Mouse (Mus musculus): Measurements from ENCODE around the gene Dync1h1. TPM values are rescaled to one million over a fixed set of nuclear protein-coding genes. Genes with fewer than 3 reads are reported as not detected.
"Not testable (repeated sequence)": the region's sequence is repeated elsewhere in the genome, so short reads cannot be mapped to it uniquely, and the experiment has no call there.

Gene Dync1h1
- polyA plus RNA-seq, 1 experiment from 2014 or later = 57.2 TPM

- Histone ChIP-seq H3K4me3 (no peak overlapping the region), H3K27me3 (no peaks in the 10 kb centered on the region), H3K27ac (no peak overlapping the region), H3K9ac (no peak overlapping the region), H3K4me1 (no peaks in the 10 kb centered on the region), H3K9me3 (no peaks in the 10 kb centered on the region), H3K36me3 (peaks cover 4% of the 10 kb centered on the region), H3K4me2 (replicated peaks) (no peak overlapping the region)
- no peak for ATAC-seq (ENCODE audit: insufficient number of reproducible peaks, insufficient read depth, low FRiP score, low TSS enrichment)
- WGBS = 60% methylated on average over 3 of the region's 3 CpGs
These were observed 80.6 kb downstream of the Dync1h1 start for GRCm38 (mm10) chr12:110681878-110682277.

- Histone ChIP-seq H3K9me3 (no peaks in the 10 kb centered on the region), H3K9ac (no peak within 1 kb of the TSS)
- WGBS = 71% methylated on average over 9 of the region's 9 CpGs
These were observed 81.5 kb downstream of the Dync1h1 start, which contains the start of gene 1700001K19Rik for GRCm38 (mm10) chr12:110682561-110683299. TSS of gene 1700001K19Rik (minus strand) at chr12:110682619.

GRCm38 (mm10) chr12:110683580-110683979, 82.3 kb downstream of the Dync1h1 start:
- no peak for ATAC-seq (ENCODE audit: insufficient number of reproducible peaks, insufficient read depth, low FRiP score, low TSS enrichment)
- WGBS = no CpG with 5 or more reads among the region's 1 CpGs
- Histone ChIP-seq H3K27me3 (no peaks in the 10 kb centered on the region), H3K4me2 (replicated peaks) (no peak overlapping the region), H3K9me3 (no peaks in the 10 kb centered on the region), H3K9ac (no peak overlapping the region), H3K27ac (no peak overlapping the region), H3K36me3 (peaks cover 12% of the 10 kb centered on the region), H3K4me3 (no peak overlapping the region), H3K4me1 (0 out of 2 replicates have a peak, but pooled peaks cover 4% of the 10 kb centered on the region)

More at GRCm38 (mm10) chr12:110682561-110683299, 81.5 kb downstream of the Dync1h1 start, which contains the start of gene 1700001K19Rik:
- ATAC-seq (ENCODE audit: insufficient number of reproducible peaks, insufficient read depth, low FRiP score, low TSS enrichment) = no peak
- H3K4me1 ChIP-seq = no peaks in the 10 kb centered on the region
- H3K36me3 ChIP-seq = peaks cover 6% of the 10 kb centered on the region
- H3K4me3 ChIP-seq = no peak within 1 kb of the TSS
- no peak within 1 kb of the TSS for H3K4me2 ChIP-seq (replicated peaks)
- H3K27ac ChIP-seq = no peak within 1 kb of the TSS
- H3K27me3 ChIP-seq = no peaks in the 10 kb centered on the region

GRCm38 (mm10) chr12:110687894-110688734, 86.9 kb downstream of the Dync1h1 start:
- Histone ChIP-seq H3K9me3 (no peaks in the 10 kb centered on the region), H3K4me1 (0 out of 2 replicates have a peak, but pooled peaks cover 4% of the 10 kb centered on the region), H3K4me2 (replicated peaks) (no peak overlapping the region), H3K27ac (peak overlapping the region; percentile 46), H3K27me3 (no peaks in the 10 kb centered on the region), H3K36me3 (peaks cover 48% of the 10 kb centered on the region), H3K9ac (no peak overlapping the region), H3K4me3 (no peak overlapping the region)
- ATAC-seq (ENCODE audit: insufficient number of reproducible peaks, insufficient read depth, low FRiP score, low TSS enrichment) = 0 out of 2 replicates have a peak, but pooled peaks have one; percentile 10
- WGBS = 76% methylated on average over 12 of the region's 12 CpGs

GRCm38 (mm10) chr12:110688921-110689320, 87.7 kb downstream of the Dync1h1 start:
- H3K9ac ChIP-seq; H3K27me3 ChIP-seq; H3K4me2 ChIP-seq (replicated peaks); H3K4me3 ChIP-seq; ATAC-seq (ENCODE audit: insufficient number of reproducible peaks, insufficient read depth, low FRiP score, low TSS enrichment); H3K27ac ChIP-seq; H3K9me3 ChIP-seq; H3K4me1 ChIP-seq: not testable (repeated sequence)
- peaks cover 54% of the 10 kb centered on the region for H3K36me3 ChIP-seq
- 93% methylated on average over 3 of the region's 3 CpGs for WGBS

DNA sequence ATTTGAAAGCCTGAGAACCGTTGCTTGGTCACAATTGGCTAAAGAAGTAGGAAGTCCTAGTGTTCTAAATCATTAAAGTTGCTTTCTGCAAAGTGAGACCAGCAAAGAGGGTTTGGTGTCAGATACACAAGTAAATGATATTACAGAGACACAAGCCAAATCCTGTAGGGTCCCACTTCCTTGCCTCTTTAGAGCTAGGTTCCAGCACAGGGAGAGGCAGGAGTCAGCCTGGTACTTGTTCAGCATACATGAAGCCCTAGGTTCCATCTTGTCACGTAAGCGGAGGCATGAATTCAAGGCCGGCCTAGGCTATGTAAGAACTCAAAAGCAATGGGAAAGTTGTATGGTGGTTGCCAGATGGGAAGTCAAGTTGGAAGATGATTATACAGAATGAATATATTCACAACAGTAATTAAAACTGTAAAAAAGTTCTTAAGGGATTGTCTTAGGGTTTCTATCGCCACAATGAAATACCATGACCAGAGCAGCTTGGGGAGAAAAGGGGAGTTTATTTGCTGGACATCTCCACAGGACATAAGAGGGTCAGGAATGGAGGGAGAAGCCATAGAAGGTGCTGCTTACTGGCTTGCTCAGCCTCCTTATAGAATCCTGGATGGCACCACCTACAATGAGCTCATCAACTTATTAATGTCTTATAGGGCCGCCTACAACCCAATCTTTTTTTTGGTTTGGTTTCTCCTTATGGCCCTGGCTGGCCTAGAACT, 88.8 kb downstream of the Dync1h1 start:
- Histone ChIP-seq H3K27ac (no peak overlapping the region), H3K4me2 (replicated peaks) (no peak overlapping the region), H3K9me3 (no peaks in the 10 kb centered on the region), H3K4me1 (peaks cover 12% of the 10 kb centered on the region), H3K9ac (no peak overlapping the region), H3K36me3 (peaks cover 61% of the 10 kb centered on the region), H3K27me3 (no peaks in the 10 kb centered on the region), H3K4me3 (no peak overlapping the region)
- ATAC-seq (ENCODE audit: insufficient number of reproducible peaks, insufficient read depth, low FRiP score, low TSS enrichment) = no peak
- WGBS = 88% methylated on average over 6 of the region's 6 CpGs

- WGBS = 85% methylated on average over 5 of the region's 5 CpGs
- not testable (repeated sequence) for H3K9me3 ChIP-seq; H3K9ac ChIP-seq; H3K4me3 ChIP-seq; H3K4me2 ChIP-seq (replicated peaks); H3K27me3 ChIP-seq; ATAC-seq (ENCODE audit: insufficient number of reproducible peaks, insufficient read depth, low FRiP score, low TSS enrichment); H3K4me1 ChIP-seq; H3K27ac ChIP-seq
- H3K36me3 ChIP-seq = peaks cover 51% of the 10 kb centered on the region
These were observed 92.1 kb downstream of the Dync1h1 start for GRCm38 (mm10) chr12:110693378-110693777.

- peaks cover 27% of the 10 kb centered on the region for H3K36me3 ChIP-seq
- peaks cover 12% of the 10 kb centered on the region for H3K4me1 ChIP-seq
- 1% methylated on average over 43 of the region's 55 CpGs for WGBS
- no peaks in the 10 kb centered on the region for H3K9me3 ChIP-seq
- peak overlapping the region; percentile 99 for H3K9ac ChIP-seq
- ATAC-seq (ENCODE audit: insufficient number of reproducible peaks, insufficient read depth, low FRiP score, low TSS enrichment) = peak; percentile 29
- H3K27me3 ChIP-seq = no peaks in the 10 kb centered on the region
- H3K4me2 ChIP-seq (replicated peaks) = peak overlapping the region; percentile 62
- peak overlapping the region; percentile 98 for H3K4me3 ChIP-seq
- peak overlapping the region; percentile 94 for H3K27ac ChIP-seq
These were observed 94.5 kb downstream of the Dync1h1 start for GRCm38 (mm10) chr12:110695676-110696171.

DNA sequence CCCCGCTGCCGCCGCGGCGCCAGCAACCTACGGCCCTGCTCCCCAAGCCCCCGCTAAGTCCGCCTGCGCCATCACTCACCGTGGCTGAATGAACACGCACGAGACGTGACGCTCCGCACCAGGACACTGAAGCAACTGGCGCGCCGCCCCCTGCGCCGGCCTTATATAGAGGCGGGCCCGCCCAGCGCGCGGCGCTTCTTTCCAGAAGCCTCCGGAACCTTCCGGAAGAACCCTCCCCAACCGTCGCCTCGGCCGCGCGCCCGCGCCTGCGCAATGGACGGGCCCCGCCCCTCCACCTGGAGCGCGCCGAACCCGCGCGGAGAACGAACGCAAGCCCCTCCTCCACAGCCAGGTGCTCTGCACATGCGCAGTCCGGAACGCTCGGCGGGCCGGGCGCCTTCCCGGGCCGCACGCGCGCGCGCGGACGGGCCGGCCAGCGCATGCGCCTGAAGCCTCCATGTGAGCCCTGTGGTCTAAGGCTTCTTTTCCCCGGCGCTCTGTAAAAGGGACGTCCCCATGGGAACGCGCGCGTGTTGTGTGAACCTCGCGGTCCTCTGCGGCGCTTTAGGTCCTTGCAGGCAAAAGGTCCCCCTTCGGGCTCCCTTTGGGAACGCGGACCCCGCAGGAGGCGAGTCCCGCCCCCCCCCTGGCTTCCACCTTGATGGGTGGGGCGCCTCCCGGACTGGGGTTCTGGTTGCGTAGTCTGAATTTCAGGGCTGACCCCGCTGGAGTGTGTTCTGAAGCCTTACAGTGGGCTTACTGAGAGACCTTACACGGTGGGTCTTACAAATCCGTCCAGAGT, 95.1 kb downstream of the Dync1h1 start:
- H3K4me2 ChIP-seq (replicated peaks) = peak overlapping the region; percentile 62
- no peaks in the 10 kb centered on the region for H3K27me3 ChIP-seq
- H3K27ac ChIP-seq = peak overlapping the region; percentile 94
- WGBS = under 1% methylated on average over 89 of the region's 89 CpGs
- H3K36me3 ChIP-seq = peaks cover 26% of the 10 kb centered on the region
- peaks cover 12% of the 10 kb centered on the region for H3K4me1 ChIP-seq
- peak; percentile 86 for ATAC-seq (ENCODE audit: insufficient number of reproducible peaks, insufficient read depth, low FRiP score, low TSS enrichment)
- H3K9me3 ChIP-seq = no peaks in the 10 kb centered on the region
- H3K4me3 ChIP-seq = peak overlapping the region; percentile 98
- H3K9ac ChIP-seq = peak overlapping the region; percentile 99

DNA sequence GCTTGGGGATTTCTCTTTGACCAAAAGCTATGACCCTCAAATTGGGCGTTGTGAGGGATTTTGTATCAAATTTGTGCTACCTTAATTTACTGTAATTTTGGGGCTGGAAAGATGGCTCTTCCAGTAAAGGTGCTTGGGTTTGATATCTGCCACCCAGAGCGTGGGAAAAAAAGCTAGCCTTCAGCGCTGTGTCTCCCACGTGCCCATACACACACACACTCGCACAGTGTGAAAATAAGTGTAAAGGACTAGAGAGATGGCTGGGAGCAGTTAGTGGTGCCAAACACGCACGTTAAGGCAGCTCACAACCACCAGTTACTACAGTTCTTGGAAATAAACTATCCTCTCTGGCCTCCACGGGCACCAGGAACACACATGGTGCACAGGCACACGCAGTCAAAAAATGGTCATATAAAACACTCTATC, 95.7 kb downstream of the Dync1h1 start:
- Histone ChIP-seq H3K9me3 (no peaks in the 10 kb centered on the region), H3K4me3 (peak overlapping the region; percentile 98), H3K4me1 (peaks cover 12% of the 10 kb centered on the region), H3K4me2 (replicated peaks) (peak overlapping the region; percentile 62), H3K27me3 (no peaks in the 10 kb centered on the region), H3K9ac (peak overlapping the region; percentile 99), H3K27ac (peak overlapping the region; percentile 94), H3K36me3 (peaks cover 20% of the 10 kb centered on the region)
- no peak for ATAC-seq (ENCODE audit: insufficient number of reproducible peaks, insufficient read depth, low FRiP score, low TSS enrichment)
- 53% methylated on average over 9 of the region's 9 CpGs for WGBS
